Mouse (Mus musculus): ENCODE measurements around the gene Uba7.

DNA sequence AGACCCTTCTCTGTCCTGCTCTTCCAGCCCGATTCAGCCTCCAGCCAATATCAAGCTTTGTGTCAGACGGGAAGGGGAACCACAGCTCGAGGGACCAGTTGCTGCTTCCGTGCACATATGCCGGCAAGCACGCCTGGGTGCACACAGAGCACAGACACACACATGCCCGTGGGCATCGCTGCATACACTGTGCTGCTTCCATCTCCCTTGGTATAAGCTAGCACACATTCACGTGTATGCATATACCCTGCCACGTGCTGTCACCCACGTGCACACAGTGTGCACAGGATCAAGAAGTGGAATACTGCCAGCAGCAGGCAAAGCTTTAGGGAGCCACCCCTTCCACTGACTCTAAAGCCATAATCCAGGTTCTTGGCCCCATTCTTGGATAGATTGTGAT lies 41.2 kb upstream of the Uba7 start:
- TF ChIP-seq POLR2A (IDR thresholded peaks at IDR 0.05; ENCODE audit: borderline replicate concordance, insufficient read depth, low read length) (no peak), CTCF (IDR thresholded peaks at IDR 0.05; ENCODE audit: borderline replicate concordance, insufficient read depth, low read depth, low read length) (no peak)
